Mouse (Mus musculus): Measurements from ENCODE around the gene Il21r. TPM values are rescaled to one million over a fixed set of nuclear protein-coding genes. Genes with fewer than 3 reads are reported as not detected.

Gene Il21r
- polyA plus RNA-seq, 1 experiment, result 0.64 TPM

DNA sequence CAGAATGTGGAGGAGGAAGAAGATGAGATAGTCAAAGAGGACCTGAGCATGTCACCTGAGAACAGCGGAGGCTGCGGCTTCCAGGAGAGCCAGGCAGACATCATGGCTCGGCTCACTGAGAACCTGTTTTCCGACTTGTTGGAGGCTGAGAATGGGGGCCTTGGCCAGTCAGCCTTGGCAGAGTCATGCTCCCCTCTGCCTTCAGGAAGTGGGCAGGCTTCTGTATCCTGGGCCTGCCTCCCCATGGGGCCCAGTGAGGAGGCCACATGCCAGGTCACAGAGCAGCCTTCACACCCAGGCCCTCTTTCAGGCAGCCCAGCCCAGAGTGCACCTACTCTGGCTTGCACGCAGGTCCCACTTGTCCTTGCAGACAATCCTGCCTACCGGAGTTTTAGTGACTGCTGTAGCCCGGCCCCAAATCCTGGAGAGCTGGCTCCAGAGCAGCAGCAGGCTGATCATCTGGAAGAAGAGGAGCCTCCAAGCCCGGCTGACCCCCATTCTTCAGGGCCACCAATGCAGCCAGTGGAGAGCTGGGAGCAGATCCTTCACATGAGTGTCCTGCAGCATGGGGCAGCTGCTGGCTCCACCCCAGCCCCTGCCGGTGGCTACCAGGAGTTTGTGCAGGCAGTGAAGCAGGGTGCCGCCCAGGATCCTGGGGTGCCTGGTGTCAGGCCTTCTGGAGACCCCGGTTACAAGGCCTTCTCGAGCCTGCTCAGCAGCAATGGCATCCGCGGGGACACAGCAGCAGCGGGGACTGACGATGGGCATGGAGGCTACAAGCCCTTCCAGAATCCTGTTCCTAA, 27.3 kb upstream of the Il21r start:
- TF ChIP-seq POLR2A (IDR thresholded peaks at IDR 0.05; ENCODE audit: borderline replicate concordance, extremely low read depth, insufficient read depth, insufficient read length, poor library complexity, severe bottlenecking) (no peak), CTCF (IDR thresholded peaks at IDR 0.05; ENCODE audit: borderline replicate concordance, extremely low read depth, insufficient read depth, insufficient read length) (no peak)
- DNase-seq (ENCODE audit: low read depth), result no peak

DNA sequence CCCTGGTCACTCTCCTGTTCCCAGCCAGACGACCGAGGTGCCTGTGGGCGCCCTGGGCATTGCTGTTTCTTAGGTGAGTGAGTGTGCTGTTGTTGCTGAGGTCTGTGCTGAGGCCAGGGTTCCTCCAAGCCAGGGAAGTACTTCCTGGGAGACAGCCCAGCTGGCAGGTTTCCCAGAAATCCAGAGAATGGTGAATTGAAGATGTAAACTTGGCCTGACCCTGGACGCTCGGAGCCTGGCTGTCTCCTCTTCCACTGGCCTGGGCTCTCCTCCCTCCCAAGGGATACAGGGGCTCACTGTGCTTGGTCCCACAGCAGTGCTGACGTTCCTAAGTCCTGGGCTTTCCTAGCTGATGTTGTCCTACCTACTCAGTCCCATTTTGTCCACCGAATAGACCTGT, 26.2 kb upstream of the Il21r start:
- no peak for TF ChIP-seq CTCF (IDR thresholded peaks at IDR 0.05; ENCODE audit: borderline replicate concordance, extremely low read depth, insufficient read depth, insufficient read length)
- no peak for TF ChIP-seq POLR2A (IDR thresholded peaks at IDR 0.05; ENCODE audit: borderline replicate concordance, extremely low read depth, insufficient read depth, insufficient read length, poor library complexity, severe bottlenecking)
- DNase-seq (ENCODE audit: low read depth), result peak; percentile 61

DNA sequence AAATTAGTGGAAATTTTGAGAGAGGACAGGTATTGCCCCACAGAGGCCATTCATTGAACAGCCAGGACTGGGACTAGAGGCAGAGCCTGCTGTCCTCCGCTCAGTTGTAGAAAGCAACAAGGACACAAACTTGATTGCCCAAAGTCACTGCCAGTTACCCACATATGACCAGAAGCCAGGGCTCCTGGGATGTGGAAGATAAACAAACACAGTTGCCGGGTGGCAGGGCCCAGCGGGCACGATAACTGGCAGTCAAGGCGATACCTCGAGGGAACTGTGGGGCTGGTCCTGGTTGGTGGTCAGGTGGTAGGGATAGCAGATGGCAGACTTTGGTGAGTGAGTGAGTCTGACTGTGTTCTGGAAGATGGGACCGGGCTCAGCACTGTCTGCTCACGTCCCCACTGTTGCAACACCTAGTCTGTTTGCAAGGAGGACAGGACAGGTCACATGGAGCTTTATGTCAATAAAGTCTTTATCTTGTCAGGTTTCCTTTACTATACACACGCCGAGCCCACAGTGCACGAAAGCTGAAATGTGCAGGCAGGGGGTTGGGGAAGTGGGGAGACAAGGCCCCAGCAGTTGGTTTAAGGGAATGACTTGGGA, 25.6 kb upstream of the Il21r start:
- TF ChIP-seq POLR2A (IDR thresholded peaks at IDR 0.05; ENCODE audit: borderline replicate concordance, extremely low read depth, insufficient read depth, insufficient read length, poor library complexity, severe bottlenecking), result no peak
- DNase-seq (ENCODE audit: low read depth), result no peak

DNA sequence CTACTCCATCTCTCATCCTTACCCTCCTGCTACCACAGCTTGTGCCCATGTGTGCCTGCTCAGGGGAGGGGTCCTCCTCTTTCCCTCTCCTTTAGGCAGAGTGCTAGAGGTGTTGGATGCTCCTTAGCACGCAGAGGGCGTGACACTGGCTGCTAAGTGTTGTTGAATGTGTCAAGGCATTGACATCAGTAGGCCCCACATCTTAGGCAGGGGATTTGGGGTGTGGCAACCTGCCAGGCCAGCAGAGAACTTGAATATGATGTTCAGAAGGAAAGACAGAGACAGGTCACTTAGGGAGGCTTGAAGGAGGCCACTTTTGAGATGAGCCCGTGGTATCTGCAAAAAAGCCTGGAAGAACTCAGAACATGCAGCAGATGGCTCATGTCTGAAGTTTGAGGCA, 25.1 kb upstream of the Il21r start:
- no peak for DNase-seq (ENCODE audit: low read depth)
- TF ChIP-seq POLR2A (IDR thresholded peaks at IDR 0.05; ENCODE audit: borderline replicate concordance, extremely low read depth, insufficient read depth, insufficient read length, poor library complexity, severe bottlenecking), result no peak
- TF ChIP-seq CTCF (IDR thresholded peaks at IDR 0.05; ENCODE audit: borderline replicate concordance, extremely low read depth, insufficient read depth, insufficient read length), result no peak

DNA sequence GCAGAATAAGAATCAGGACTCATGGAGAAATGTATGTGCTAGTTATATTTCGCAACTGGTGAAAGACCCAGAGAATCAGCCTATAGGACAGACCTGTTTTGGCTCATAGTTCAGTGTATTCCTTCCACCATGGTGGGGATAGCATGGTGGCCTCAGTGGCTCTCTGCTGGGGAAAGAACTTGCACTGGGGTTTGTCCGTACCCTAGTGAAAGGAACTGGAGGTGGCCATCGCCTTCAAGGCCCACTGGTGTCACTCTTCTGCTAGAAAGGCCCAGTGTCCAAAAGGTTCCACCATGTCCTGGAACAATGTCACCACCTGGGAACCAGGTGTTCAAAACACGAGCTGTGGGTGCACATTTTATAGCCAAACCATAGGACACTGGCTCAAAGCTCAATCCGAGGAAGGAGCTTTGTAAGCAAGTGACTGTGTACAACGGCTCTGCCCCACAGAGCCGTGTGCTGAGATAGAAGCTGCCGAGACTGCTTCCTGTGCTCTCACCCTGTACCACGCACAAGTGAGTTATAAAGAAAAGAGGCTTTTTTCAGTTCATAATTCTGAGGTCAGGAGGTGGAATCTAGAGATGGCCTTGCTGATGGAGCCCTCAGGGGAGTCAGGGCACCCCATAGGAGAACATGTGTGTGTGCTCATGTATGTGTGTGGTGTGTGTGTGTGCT, 23.5 kb upstream of the Il21r start:
- TF ChIP-seq POLR2A (IDR thresholded peaks at IDR 0.05; ENCODE audit: borderline replicate concordance, extremely low read depth, insufficient read depth, insufficient read length, poor library complexity, severe bottlenecking) (no peak), CTCF (IDR thresholded peaks at IDR 0.05; ENCODE audit: borderline replicate concordance, extremely low read depth, insufficient read depth, insufficient read length) (no peak)
- no peak for DNase-seq (ENCODE audit: low read depth)

DNA sequence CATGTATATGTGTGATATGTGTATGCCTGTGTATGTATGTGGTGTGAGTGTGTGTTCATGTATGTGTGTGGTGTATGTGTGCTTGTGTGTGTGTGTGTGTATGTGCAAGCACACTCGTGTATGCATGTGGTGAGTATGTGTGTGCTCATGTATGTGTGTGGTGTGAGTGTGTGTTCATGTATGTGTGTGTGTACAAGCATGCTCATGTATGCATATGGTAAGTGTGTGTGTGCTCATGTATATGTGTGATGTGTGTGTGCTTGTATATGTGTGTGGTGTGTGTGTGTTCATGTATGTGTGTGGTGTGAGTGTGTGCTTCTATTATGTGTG, 23.0 kb upstream of the Il21r start:
- no peak for DNase-seq (ENCODE audit: low read depth)
- no peak for TF ChIP-seq POLR2A (IDR thresholded peaks at IDR 0.05; ENCODE audit: borderline replicate concordance, extremely low read depth, insufficient read depth, insufficient read length, poor library complexity, severe bottlenecking)
- no peak for TF ChIP-seq CTCF (IDR thresholded peaks at IDR 0.05; ENCODE audit: borderline replicate concordance, extremely low read depth, insufficient read depth, insufficient read length)

DNA sequence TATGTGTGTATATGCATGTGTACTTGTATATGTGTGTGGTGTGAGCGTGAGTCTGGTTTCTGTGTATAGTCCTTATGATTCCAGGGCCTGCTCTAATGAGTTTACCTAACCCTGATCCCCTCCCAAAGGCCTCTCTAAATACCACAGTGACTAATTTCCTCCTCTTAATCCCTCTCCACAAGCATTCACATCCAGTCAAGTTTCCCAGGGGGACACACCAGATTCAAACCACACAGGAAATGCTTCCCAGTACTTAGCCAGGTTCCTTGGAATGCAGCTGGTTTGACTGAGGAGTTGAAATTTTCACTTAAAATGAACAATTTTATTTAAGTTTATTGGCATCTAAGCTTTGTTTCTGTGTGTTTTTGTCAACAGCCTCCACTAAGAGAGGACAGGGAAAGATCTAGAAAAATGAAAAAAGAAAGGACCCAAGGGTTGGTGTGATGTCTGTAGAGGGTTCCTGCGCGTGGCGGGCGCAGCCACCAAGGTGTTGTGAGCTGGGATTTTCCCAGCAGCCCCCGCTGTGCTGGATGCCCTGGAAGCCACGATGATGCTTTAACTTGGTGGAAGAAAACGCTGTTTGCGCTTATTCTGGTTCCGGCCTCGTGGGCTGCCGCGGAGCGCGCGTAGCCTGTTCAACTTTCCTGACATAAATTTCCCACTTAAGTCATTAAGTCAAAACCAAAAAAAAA, 22.5 kb upstream of the Il21r start:
- no peak for TF ChIP-seq POLR2A (IDR thresholded peaks at IDR 0.05; ENCODE audit: borderline replicate concordance, extremely low read depth, insufficient read depth, insufficient read length, poor library complexity, severe bottlenecking)
- no peak for TF ChIP-seq CTCF (IDR thresholded peaks at IDR 0.05; ENCODE audit: borderline replicate concordance, extremely low read depth, insufficient read depth, insufficient read length)
- DNase-seq (ENCODE audit: low read depth), result peak; percentile 26

DNA sequence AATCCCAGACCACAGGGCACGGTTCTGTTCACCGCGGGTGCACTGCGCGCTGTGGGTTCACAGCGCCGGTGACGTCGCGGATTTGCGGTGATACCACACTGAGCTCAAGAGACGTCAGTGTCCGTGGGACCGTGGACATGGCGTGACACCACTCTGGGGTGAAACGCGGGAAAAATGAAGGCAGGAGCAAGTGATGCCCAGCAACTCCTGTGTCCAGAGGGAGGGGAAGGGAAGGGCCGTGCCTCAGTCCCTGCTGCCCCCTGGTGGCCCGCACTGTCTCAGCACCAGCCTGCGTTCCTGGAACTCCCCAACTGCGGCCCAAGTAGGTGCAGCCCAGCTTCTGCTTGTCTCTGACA, 21.9 kb upstream of the Il21r start:
- DNase-seq (ENCODE audit: low read depth), result peak; percentile 88
- TF ChIP-seq POLR2A (IDR thresholded peaks at IDR 0.05; ENCODE audit: borderline replicate concordance, extremely low read depth, insufficient read depth, insufficient read length, poor library complexity, severe bottlenecking) (no peak), CTCF (IDR thresholded peaks at IDR 0.05; ENCODE audit: borderline replicate concordance, extremely low read depth, insufficient read depth, insufficient read length) (peak; percentile 98)

DNA sequence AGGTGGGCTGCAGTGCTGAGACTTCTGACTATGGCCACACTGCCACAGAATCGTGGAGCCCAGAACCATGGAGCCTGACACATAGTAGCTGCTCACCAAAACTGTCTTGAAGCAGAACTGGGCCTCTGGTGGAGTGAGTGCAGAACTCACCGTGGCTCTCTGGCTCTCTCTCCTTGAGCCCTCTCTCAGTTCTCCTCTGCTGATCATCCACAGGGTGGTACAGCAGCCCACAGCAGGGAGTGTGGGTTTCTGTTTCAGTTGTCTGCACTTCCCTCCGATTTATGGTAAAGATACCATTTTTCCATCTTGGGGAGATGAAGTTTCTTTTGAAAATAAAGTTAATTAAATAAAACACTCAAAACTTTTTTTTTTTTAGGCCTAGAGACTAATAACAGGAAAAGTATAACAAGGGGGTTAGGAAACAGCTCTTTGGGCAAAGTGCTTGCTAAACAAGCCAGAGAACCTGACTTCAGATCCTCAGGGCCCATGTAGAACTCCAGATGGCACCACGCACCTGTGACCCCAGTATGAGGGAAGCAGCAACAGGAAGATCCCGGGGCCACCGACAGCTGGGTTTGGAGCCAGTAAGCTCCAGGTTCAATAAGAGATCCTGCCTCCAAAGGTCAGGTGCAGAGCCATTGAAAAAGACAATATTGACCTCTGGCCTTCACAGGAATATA, 19.8 kb upstream of the Il21r start:
- DNase-seq (ENCODE audit: low read depth), result no peak
- no peak for TF ChIP-seq POLR2A (IDR thresholded peaks at IDR 0.05; ENCODE audit: borderline replicate concordance, extremely low read depth, insufficient read depth, insufficient read length, poor library complexity, severe bottlenecking)
- no peak for TF ChIP-seq CTCF (IDR thresholded peaks at IDR 0.05; ENCODE audit: borderline replicate concordance, extremely low read depth, insufficient read depth, insufficient read length)

DNA sequence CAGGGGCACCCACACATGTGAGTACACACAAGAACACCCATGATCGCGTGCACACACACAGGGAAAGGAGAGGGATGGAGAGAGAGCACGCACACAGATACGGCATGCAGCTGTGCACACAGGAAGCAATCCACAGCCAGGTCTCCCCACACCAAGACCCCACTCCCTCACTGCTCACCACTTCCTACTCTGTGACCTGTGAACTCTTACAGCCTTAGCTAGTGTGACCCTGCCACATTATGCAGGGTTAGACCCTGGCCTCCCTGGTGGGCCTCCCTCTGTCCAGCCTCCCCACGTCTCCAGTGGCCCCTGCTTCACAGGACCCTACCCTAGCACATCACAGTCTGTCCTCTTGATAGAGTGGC, 19.2 kb upstream of the Il21r start:
- DNase-seq (ENCODE audit: low read depth), result no peak
- no peak for TF ChIP-seq POLR2A (IDR thresholded peaks at IDR 0.05; ENCODE audit: borderline replicate concordance, extremely low read depth, insufficient read depth, insufficient read length, poor library complexity, severe bottlenecking)
- TF ChIP-seq CTCF (IDR thresholded peaks at IDR 0.05; ENCODE audit: borderline replicate concordance, extremely low read depth, insufficient read depth, insufficient read length), result no peak

DNA sequence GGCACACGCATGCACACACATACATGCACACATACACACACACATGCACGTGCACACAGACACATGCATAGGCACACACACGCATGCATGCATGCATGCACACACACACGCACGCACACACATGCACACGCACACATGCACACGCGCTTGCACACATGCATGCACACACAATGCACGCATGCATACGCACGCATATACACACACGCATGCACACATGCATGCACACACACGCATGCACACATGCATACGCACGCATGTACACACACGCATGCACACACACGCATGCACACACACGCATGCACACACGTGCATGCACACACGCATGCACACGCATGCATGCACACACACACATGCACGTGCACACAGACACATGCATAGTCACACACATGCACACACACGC, 16.9 kb upstream of the Il21r start:
- TF ChIP-seq POLR2A (IDR thresholded peaks at IDR 0.05; ENCODE audit: borderline replicate concordance, extremely low read depth, insufficient read depth, insufficient read length, poor library complexity, severe bottlenecking), result no peak
- no peak for DNase-seq (ENCODE audit: low read depth)

Measured in brain, embryonic 14.5 days (tissue).